Mouse (Mus musculus) natural killer cell, adult 2 months (primary cell): Measurements from ENCODE around the gene 6030445D17Rik.

ENCODE experiments used
- DNase-seq, 2 experiments: peaks; one replicate each; pipeline ENCODE4 v3.0.0; 2022; ENCODE audit warnings: low spot score in 2 of 2

Gene 6030445D17Rik

GRCm38 (mm10) chr4:136459210-136459609 is 2.8 kb upstream of the 6030445D17Rik start:
- DNase-seq: no peak

- no peak for DNase-seq
Observed at GRCm38 (mm10) chr4:136461206-136461605, 844 bp upstream of the 6030445D17Rik start.

DNA sequence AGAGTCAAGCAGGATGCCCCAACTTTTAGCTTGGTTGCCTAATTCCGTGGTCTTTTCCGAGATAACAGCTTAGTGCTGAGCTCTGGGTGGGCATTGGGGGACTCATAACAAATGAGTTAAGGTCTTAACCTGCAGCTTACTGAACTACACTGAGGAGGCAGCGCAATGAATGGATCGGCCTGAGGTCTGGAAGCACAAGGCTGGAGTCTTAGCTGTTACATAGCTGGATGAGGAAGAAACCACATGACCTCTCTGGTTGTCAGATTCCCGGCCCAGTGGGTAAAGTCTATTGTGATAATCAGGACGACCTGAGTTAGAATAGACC is 327 bp upstream of the 6030445D17Rik start:
- DNase-seq: no peak

- DNase-seq: no peak
Observed at GRCm38 (mm10) chr4:136462839-136463178, 759 bp downstream of the 6030445D17Rik start.

GRCm38 (mm10) chr4:136463436-136463835 is 1.4 kb downstream of the 6030445D17Rik start:
- no peak for DNase-seq

DNA sequence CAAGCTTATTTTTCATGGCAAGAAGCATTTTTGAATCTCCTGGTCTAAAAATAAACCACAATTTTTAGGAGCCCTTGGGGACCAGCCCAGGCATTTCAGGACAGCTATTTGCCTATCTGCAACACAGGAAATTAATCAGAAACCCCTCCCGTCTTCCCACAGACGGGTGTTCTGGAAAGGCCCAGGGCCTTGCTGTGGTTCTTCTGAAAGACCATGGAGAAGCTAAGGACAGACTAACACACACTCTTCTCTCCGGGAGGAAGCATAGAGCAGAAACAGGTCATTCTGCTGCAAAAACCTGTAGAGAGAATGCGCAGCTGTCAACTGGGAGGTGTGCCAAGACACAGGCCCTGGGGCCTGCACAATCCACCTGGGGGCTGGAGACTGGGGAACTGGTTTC is 4.2 kb downstream of the 6030445D17Rik start:
- no peak for DNase-seq

GRCm38 (mm10) chr4:136468553-136469327 is 6.7 kb downstream of the 6030445D17Rik start:
- no peak for DNase-seq

- peak; percentile 90 to 91 for DNase-seq
Observed at GRCm38 (mm10) chr4:136469371-136469903, 7.4 kb downstream of the 6030445D17Rik start, which contains the start of gene Luzp1. Luzp1 (plus strand) TSS chr4:136469761.

DNA sequence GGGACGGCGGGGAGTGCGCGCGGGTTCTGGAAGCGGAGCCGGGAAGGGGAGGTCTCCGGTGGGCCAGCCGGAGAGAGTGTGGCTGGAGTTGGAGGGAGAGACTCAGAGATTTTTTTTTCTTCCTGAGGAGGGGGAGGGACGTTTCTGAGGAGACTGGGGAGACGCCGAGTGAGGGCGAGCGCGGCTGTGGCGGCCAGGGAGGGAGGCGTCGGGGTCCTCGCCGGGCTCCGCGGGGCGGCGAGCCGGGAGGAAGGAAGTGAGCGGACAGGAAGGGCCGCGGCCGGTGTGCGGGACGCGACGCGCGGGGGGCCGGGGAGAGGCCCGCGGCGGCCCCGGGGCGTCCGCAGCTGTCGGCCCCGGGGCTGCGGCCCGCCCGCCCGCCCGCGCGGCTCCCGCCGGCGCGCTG is 7.9 kb downstream of the 6030445D17Rik start:
- DNase-seq: no peak

DNA sequence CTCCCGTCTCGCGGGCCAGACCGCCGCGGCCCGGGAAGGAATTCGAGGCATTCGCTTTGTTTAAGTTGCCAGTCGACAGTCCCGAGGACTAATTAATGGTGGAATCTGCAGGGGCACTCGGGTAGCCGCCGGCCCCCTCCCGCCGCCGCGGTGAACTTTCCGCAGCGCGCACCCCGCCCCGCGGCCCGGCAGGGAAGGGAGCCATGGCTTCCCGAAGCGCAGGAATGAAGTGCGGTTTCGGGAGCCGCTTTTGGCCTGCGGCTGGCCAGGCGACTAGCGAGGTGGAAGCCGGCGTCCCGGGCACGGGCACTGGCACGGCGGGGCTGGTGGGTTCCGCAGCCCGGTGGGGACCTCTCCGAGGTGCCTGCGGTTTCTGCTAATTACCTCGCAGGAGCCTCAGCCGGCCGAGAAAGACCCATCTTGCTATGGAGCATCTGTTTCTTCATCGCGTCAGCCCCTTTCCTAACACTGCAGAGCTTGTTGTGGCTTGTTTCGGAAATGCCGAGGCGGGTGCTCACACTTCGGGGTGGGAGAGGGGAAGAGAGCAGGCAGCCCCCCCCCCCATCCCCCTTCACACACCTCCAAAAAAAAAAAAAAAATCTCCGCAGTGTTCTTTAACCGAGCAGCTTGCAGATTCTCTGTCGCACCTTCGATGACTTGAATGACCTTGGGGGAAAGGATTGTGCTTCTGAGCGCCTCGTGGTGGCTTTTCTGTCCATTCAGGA is 8.5 kb downstream of the 6030445D17Rik start:
- peak in 1 of 2 experiments; percentile 23 for DNase-seq

DNA sequence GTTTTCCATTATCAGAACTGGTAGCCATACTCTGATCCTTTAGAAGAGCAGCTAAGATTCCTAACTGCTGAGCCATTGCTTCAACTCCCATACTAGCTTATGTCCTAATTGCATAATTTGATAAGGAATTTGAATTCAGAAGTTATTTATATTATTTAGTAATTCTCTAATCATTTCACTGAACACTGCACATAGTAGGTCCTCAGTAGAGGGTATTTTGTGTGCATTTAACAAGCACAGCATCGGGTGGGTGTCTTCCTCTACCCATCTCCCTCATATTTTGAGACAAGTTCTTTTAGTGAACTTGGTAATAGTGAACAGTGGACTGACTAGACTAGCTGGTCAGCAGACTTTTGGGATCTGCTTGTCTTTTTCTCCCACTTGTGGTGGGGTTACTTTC is 14.6 kb downstream of the 6030445D17Rik start:
- DNase-seq: no peak

DNA sequence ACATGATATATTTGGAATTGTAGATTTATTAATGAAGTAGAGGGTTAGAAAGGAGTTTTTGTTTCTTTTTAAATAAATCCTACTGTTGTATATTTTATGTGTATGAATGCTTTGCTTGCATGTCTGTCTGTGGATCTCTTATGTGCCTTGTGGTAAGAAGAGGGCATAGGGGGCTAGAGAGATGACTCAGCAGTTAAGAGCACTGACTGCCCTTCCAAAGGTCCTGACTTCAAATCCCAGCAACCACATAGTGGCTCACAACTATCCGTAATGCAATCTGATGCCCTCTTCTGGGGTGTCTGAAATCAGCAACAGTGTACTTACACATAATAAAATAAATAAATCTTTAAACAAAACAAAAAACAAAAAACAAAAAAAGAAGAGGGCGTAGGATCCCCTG is 24.5 kb downstream of the 6030445D17Rik start:
- DNase-seq: no peak

DNA sequence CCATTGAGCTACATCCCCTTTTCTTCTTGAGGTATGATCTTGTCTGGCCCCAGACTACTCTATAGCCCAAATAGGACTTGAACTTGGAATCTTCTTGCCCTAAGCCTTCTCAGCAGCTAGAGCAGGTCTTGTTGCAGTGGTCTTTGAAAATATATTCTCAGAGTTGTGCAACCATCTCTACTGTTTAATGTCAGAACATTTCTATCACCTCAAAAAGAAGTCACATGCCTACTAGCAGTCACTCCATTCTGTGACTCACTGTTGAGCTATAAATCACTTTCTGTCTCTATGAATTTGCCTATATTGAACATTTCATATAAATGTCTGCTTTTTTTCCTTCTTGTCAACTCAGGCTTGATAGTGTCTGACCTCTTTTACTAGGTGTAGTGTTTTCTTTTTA is 33.9 kb downstream of the 6030445D17Rik start:
- DNase-seq: no peak

DNA sequence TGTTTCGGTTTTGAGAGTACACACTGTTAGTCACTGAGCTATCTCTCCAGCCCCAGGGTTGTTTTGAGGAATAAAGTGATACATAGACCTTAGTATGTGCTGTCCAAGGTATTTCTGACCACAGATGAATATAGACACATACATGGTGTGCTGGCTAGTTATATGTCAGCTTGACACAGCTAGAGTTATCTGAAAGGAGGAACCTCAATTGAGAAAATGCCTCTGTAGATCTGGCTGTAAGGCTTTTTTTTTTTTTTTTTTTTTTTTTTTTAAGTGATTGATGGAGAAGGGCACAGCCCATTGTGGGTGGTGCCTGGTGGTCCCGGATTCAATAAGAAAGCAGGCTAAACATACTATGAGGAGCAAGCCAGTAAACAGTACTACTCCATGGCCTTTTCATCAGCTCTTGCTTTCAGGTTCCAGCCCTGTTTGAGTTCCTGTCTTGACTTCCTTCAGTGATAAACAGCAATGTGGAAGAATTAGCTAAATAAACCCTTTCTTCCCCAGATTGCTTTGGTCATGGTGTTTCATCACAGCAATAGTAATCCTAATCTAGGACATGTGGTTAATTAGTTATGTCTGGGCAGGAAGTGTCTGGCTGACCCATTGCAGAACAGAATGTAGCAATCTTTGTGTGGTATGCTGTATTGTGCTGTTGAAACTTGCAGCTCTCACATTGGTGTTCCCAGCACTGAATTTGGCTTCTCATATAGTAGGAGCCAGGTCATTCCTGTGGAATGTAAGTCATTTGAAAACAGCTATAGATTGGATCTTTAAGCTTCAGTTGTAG is 43.6 kb downstream of the 6030445D17Rik start:
- DNase-seq: no peak

GRCm38 (mm10) chr4:136509857-136510256 is 47.8 kb downstream of the 6030445D17Rik start:
- DNase-seq: peak in 1 of 2 experiments; percentile 38

DNA sequence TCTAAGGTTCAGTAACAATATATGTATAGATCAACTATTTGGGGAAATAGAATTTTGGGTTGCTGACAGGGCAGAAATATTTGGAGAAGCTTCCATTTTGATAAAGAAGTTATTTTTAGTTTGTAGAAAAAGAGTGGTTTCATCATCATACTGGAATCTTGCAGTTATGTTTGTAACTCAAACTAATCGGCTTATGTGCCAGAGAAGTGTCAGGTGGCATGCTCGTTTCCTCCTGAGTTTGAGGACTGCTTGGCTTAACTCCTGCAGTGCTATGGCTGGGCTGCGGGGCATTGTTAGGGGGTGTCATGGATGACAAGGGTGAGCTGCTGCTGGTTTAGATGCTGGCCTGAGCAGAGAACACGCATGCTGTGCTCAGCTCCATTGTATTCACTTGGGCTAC is 49.7 kb downstream of the 6030445D17Rik start:
- DNase-seq: no peak

DNA sequence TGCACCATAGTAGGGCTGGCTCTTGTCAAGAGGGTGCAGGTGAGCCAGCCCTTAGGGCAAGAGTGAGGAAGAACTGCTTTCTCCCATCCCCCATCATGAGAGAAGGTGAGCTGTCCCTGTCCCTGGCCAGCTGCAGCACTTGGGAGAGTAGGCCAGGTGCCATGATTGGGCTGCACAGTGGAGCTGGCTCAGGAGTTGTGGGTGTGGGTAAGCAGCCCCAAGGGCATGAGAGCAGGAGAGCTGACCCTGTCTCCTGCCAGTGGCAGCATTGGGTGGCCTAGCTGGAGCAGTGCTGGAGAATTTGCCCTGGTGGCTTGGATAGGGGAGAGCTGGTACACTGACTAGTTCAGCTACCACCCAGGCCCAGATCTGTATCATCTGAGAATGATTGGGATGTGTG is 50.9 kb downstream of the 6030445D17Rik start:
- DNase-seq: no peak
